Mouse (Mus musculus) ES-Bruce4 (cell line): ENCODE data around the gene Cnnm2. TPM values are rescaled to one million over a fixed set of nuclear protein-coding genes. Genes with fewer than 3 reads are reported as not detected.

Source experiments
- H3K27ac ChIP-seq: 2 replicates; pipeline ENCODE4 v1.5.1; 2012; ENCODE audit warnings: low read length, inconsistent platforms; ENCODE audit not compliant: insufficient read depth
- H3K27me3 ChIP-seq: 2 replicates; pipeline ENCODE4 v1.6.1; 2012; ENCODE audit warnings: mild to moderate bottlenecking, low read length, inconsistent platforms; ENCODE audit not compliant: control insufficient read depth, poor library complexity, insufficient read depth, severe bottlenecking
- H3K36me3 ChIP-seq: 2 replicates; pipeline ENCODE4 v1.6.1; 2012; ENCODE audit warnings: inconsistent platforms, mild to moderate bottlenecking, low read length, moderate library complexity; ENCODE audit not compliant: control insufficient read depth, poor library complexity, insufficient read depth, severe bottlenecking
- H3K4me1 ChIP-seq: one replicate; pipeline ENCODE4 v1.8.1; 2011; ENCODE audit warnings: low read length; ENCODE audit not compliant: control insufficient read depth, insufficient read depth
- H3K4me3 ChIP-seq: 2 replicates; pipeline ENCODE4 v1.5.1; 2011; ENCODE audit warnings: low read depth, mild to moderate bottlenecking, low read length
- H3K9ac ChIP-seq: 2 replicates; pipeline ENCODE4 v1.6.1; 2012; ENCODE audit warnings: low read depth, mild to moderate bottlenecking, inconsistent platforms; ENCODE audit not compliant: poor library complexity, severe bottlenecking
- H3K9me3 ChIP-seq: replicated peaks from 2 replicates; pipeline ENCODE4 v1.6.1; 2012; ENCODE audit warnings: mild to moderate bottlenecking, low read length, inconsistent platforms; ENCODE audit not compliant: control insufficient read depth, poor library complexity, insufficient read depth, severe bottlenecking
- CTCF ChIP-seq: IDR thresholded peaks from one replicate; pipeline ENCODE4 v1.8.1; 2011; ENCODE audit warnings: low read depth, low read length
- EP300 ChIP-seq: IDR thresholded peaks from 2 replicates; pipeline ENCODE4 v1.6.1; 2011; ENCODE audit warnings: low read depth, low read length; ENCODE audit not compliant: insufficient read depth
- POLR2A ChIP-seq: IDR thresholded peaks from one replicate; pipeline ENCODE4 v1.8.1; 2011; ENCODE audit warnings: low read length; ENCODE audit not compliant: insufficient read depth
- polyA plus RNA-seq: library from polyadenylated mRNA; stranded (reverse); fragments of >200 nt; gene quantifications from 2 replicates; pipeline ENCODE4 v1.2.4, GENCODE M21; 2011; ENCODE audit warnings: low read depth; ENCODE audit not compliant: missing spikeins, insufficient read depth, insufficient read length

The Cnnm2 gene
- polyA plus RNA-seq, 1 experiment: 14.8 TPM

DNA sequence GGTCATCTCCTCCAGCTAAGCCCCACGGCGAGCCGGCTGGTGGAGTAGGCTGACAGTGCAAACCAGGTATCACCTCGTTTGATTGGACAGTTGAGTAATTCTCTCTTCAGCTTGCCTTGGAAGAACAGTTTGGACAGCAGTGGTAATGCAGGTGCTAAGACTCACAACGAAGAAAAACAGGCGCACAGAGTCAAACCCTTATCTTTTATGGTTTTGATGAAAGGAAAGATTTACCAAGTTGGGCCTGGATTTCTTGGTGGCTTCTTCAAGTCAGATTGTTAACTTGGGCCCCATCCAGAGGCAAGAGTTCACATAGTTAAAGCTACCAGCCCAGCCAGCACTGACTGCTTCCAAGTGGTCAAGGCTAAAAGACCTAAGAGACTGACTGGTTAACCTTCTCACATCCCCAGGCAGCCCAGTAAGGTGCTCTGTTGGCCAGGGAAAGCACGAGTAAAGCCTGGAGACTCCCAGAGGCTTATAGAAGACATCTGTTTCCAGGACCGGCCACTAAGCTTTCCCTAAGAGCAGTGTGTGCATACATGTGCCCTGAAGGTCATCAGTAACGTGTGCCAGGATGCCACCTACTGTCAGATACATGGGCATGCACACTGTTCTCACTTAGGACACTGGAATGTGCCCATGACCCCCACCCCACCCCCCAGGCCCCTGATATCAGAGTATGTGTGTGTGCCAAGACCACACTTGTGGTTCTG is 96.0 kb downstream of the Cnnm2 start:
- no peak overlapping the region for H3K27ac ChIP-seq
- H3K4me1 ChIP-seq: peaks cover 9% of the 10 kb centered on the region
- TF ChIP-seq POLR2A (no peak), CTCF (no peak), EP300 (no peak)
- H3K4me3 ChIP-seq: no peak overlapping the region
- no peaks in the 10 kb centered on the region for H3K36me3 ChIP-seq
- H3K27me3 ChIP-seq: no peaks in the 10 kb centered on the region
- H3K9me3 ChIP-seq: no peaks in the 10 kb centered on the region
- H3K9ac ChIP-seq: no peak overlapping the region

DNA sequence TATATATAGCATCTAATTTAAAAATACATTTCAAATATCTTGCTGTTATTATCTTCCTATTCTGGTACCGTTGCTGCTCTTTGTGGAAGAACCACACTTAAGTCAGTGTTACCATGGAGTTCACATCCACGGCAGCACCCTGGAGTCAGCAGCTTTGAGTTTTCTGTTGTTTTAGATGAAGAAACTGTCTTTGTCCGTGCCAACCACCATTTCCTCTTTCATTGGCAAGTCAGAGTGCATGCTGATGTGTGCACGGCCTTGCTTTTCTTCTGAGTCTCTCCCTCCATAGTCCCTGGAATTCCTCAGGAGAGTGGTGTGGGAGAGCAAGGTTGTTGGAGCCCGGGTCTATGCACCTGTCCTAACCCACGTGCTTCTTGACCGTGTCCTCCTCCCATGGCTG is 96.8 kb downstream of the Cnnm2 start:
- Histone ChIP-seq H3K27ac (no peak overlapping the region), H3K9ac (no peak overlapping the region), H3K4me3 (no peak overlapping the region), H3K27me3 (no peaks in the 10 kb centered on the region), H3K36me3 (no peaks in the 10 kb centered on the region), H3K9me3 (no peaks in the 10 kb centered on the region), H3K4me1 (peaks cover 9% of the 10 kb centered on the region)
- TF ChIP-seq CTCF (no peak), POLR2A (no peak), EP300 (no peak)

DNA sequence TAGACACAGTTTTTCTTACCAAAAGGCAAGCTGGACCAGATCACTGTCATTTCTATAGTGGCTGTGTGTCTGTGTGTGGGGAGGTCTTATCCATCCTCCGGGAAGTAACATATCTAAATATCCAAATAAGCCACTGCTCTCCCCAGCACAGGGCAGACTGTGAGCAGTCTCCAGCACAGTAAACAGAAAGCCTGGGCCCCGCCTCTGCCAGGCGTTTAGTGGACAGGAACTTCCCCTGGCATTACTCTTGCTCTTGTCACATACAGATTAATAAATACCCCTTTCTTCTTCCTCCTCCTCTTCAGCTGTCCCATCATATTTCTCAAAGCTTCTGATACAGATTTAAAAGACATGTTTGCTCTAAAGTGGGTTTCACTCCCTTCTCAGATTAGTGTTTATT is 101.2 kb downstream of the Cnnm2 start:
- no peaks in the 10 kb centered on the region for H3K9me3 ChIP-seq
- no peaks in the 10 kb centered on the region for H3K36me3 ChIP-seq
- TF ChIP-seq POLR2A (no peak), EP300 (no peak), CTCF (no peak)
- no peak overlapping the region for H3K27ac ChIP-seq
- H3K4me1 ChIP-seq: no peaks in the 10 kb centered on the region
- H3K27me3 ChIP-seq: no peaks in the 10 kb centered on the region
- no peak overlapping the region for H3K4me3 ChIP-seq
- no peak overlapping the region for H3K9ac ChIP-seq

DNA sequence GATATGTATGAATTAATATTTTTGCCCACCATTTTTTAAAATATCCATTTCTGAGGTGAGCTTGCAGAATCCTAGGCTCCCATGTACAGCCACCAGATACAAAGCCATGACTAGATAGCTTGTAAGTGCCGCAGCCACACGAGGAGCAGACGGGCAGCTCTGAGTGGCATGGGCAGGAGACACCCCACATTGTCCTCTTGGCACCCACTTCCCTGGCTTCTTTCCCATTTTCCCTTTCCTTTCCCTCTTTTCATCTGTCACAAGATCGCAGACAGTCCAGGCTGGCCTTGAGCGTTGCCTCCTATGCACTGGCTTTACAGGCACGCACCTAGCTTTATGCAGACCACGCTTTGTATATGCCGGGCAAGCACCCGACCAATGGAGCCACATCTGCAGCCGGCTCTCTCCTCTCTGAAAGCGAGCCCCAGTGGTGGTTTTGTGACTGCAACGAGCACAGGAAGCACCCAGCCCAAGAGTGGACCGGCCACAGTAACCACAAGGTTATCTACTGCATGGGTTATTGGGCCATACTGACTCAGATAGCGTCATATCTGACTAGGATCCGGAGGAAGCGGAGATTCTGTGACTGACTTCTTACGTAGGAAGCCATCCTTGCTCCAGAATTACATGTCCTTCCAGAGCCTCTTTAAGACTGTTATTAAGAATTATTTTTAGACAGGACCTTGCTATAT is 102.0 kb downstream of the Cnnm2 start:
- no peak for TF ChIP-seq POLR2A
- TF ChIP-seq CTCF: no peak
- TF ChIP-seq EP300: no peak
- Histone ChIP-seq H3K36me3 (no peaks in the 10 kb centered on the region), H3K4me3 (no peak overlapping the region), H3K27ac (no peak overlapping the region), H3K9ac (no peak overlapping the region), H3K27me3 (no peaks in the 10 kb centered on the region), H3K4me1 (no peaks in the 10 kb centered on the region), H3K9me3 (no peaks in the 10 kb centered on the region)

DNA sequence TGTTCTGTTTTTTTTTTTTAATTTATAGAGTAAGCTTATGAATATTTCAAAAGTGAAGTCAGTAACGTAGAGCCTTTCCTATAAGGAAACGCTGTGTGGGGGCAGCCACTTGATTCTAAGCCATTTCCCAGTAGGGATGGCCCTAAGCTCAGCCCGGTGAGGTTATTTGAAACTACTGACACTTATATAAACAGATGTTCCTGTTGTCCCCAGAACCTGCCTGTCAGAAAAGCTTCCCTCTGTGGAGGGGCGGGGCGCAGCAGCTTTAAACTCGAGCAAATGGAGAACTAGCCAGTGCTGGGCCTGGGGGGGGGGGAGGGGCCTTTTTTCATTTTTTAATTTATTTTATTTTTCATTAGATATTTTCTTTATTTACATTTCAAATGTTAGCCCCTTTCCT is 102.7 kb downstream of the Cnnm2 start:
- TF ChIP-seq POLR2A: no peak
- TF ChIP-seq CTCF: no peak
- TF ChIP-seq EP300: no peak

DNA sequence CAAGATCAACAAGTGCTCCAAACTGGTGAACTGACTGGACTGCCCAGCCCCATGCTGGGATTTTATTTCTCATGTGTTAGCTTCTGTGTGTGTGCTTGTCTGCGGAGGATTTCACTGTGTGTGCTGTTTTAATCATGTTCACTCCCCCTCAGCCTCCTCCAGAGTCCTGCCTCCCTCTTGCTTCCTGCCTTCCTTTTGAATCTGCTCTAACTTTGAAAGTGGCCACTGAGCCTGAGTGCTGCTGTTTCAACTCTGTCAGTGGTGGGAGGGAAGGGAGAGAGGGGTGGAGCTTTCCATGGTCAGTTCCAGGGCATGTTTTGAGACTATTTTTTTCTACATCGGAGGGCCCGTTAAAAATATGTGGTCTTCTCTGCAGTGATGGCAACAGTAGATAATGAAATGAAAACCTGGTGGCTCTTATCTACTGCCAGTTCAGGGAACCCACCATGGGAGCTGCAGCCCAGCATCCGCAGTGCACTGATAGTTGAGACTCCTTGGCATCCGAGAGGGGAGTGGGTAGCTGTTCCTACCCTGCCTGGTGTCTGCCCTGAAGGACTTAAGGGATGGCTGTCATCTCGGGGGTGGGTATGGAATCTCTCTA is 103.4 kb downstream of the Cnnm2 start:
- H3K36me3 ChIP-seq: no peaks in the 10 kb centered on the region

More for the DNA sequence above, 102.7 kb downstream of the Cnnm2 start:
- no peak overlapping the region for H3K4me3 ChIP-seq
- no peak overlapping the region for H3K27ac ChIP-seq
- no peaks in the 10 kb centered on the region for H3K27me3 ChIP-seq
- H3K4me1 ChIP-seq: no peaks in the 10 kb centered on the region
- H3K36me3 ChIP-seq: no peaks in the 10 kb centered on the region
- H3K9me3 ChIP-seq: no peaks in the 10 kb centered on the region
- no peak overlapping the region for H3K9ac ChIP-seq

More for the DNA sequence above, 103.4 kb downstream of the Cnnm2 start:
- Histone ChIP-seq H3K27ac (no peak overlapping the region), H3K27me3 (no peaks in the 10 kb centered on the region), H3K4me1 (no peaks in the 10 kb centered on the region), H3K9me3 (no peaks in the 10 kb centered on the region), H3K4me3 (no peak overlapping the region), H3K9ac (no peak overlapping the region)
- TF ChIP-seq POLR2A: no peak
- TF ChIP-seq CTCF: no peak
- TF ChIP-seq EP300: no peak
